Mouse (Mus musculus): ENCODE measurements around the gene 1110017D15Rik. TPM values are rescaled to one million over a fixed set of nuclear protein-coding genes. Genes with fewer than 3 reads are reported as not detected.

The 1110017D15Rik gene
- total and polyA plus RNA-seq, 2 experiments from 2014 or later: 0.18 TPM; not detected in 1

DNA sequence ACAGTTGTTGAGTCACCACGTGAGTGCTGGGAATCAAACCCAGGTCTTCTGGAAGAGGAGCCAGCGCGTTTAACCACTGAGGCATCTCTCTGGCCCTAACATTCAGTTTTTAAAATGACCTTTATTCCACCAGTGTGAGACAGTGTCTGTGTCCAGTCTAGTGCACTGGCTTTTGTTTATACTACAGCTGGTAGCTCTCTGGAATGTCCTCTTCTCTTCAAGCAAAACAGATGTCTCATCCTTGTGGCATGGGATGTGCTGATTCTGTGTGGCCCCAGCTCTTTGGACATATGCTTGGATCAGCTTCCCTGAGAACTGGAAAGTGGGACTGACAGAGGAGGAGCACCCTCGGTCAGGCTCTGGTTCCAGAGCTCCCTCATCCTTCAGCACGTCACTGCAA is 17.7 kb upstream of the 1110017D15Rik start:
- H3K9me3 ChIP-seq (replicated peaks; ENCODE audit: control insufficient read depth, low read length): no peaks in the 10 kb centered on the region
- no peak overlapping the region for H3K4me2 ChIP-seq (ENCODE audit: low read depth, low read length)
- 61% methylated on average over 5 of the region's 5 CpGs for WGBS
- no peak overlapping the region for H3K4me3 ChIP-seq (ENCODE audit: low read depth, low read length)
- DNase-seq (ENCODE audit: low spot score): no peak
- no peak overlapping the region for H3K9ac ChIP-seq (replicated peaks; ENCODE audit: low read depth, low read length)
- ATAC-seq (ENCODE audit: insufficient read depth, low read depth): no peak
- H3K27me3 ChIP-seq (ENCODE audit: control insufficient read depth, insufficient read depth, low read length): no peaks in the 10 kb centered on the region
- no peaks in the 10 kb centered on the region for H3K36me3 ChIP-seq (replicated peaks; ENCODE audit: control insufficient read depth, insufficient read depth, low read length)
- no peak for TF ChIP-seq EP300 (IDR thresholded peaks at IDR 0.05; ENCODE audit: low read depth)
- TF ChIP-seq CTCF (IDR thresholded peaks at IDR 0.05; ENCODE audit: low read depth): no peak
- H3K4me1 ChIP-seq (ENCODE audit: control insufficient read depth, insufficient read depth): no peaks in the 10 kb centered on the region
- H3K27ac ChIP-seq (ENCODE audit: low read depth): no peak overlapping the region

DNA sequence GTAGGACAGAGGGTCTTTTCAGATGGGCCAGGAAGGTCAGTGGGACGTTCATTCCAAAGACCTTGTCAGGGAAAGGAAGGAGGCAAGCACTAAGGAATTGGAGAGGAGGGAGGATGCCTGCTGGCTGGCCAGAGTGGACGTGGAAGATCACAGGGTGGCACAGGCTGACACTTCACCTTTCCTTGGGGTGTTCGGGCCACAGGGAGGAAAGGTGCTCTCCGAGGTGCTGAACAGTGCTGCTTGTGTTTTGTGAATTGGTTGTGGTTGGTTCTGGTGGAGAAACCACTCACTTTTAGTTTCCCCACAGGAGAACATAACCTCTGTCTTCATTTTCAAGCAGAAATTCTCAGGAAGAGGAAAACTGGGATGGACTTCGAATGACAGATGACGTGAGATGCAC is 15.3 kb upstream of the 1110017D15Rik start:
- Histone ChIP-seq H3K36me3 (replicated peaks; ENCODE audit: control insufficient read depth, insufficient read depth, low read length) (no peaks in the 10 kb centered on the region), H3K4me3 (ENCODE audit: low read depth, low read length) (no peak overlapping the region), H3K27me3 (ENCODE audit: control insufficient read depth, insufficient read depth, low read length) (no peaks in the 10 kb centered on the region), H3K4me1 (ENCODE audit: control insufficient read depth, insufficient read depth) (no peaks in the 10 kb centered on the region), H3K9ac (replicated peaks; ENCODE audit: low read depth, low read length) (no peak overlapping the region), H3K27ac (ENCODE audit: low read depth) (no peak overlapping the region), H3K4me2 (ENCODE audit: low read depth, low read length) (no peak overlapping the region), H3K9me3 (replicated peaks; ENCODE audit: control insufficient read depth, low read length) (no peaks in the 10 kb centered on the region)
- DNase-seq (ENCODE audit: low spot score): no peak
- 23% methylated on average over 6 of the region's 6 CpGs for WGBS
- ATAC-seq (ENCODE audit: insufficient read depth, low read depth): no peak
- TF ChIP-seq CTCF (IDR thresholded peaks at IDR 0.05; ENCODE audit: low read depth) (no peak), EP300 (IDR thresholded peaks at IDR 0.05; ENCODE audit: low read depth) (no peak)

DNA sequence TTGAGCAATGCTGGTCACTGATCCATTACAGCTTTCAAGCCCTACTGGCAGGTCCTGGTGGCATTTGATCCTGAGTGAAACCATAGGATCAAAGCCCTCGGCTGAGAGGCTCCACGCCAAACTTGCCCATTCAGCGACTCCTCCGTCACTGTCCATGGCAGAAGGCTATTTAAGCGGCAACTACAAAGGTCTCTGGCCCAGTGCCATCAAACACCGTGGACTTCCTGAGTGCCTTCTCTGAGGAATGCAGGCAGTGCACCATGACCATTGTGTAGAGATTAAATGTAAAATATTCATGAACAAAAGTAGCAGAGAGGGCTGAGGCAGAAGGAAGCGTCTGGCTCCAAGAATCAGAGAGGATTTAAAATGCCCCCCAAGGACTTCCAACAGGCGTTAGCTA is 10.9 kb upstream of the 1110017D15Rik start:
- no peak overlapping the region for H3K4me3 ChIP-seq (ENCODE audit: low read depth, low read length)
- H3K36me3 ChIP-seq (replicated peaks; ENCODE audit: control insufficient read depth, insufficient read depth, low read length): no peaks in the 10 kb centered on the region
- no peaks in the 10 kb centered on the region for H3K27me3 ChIP-seq (ENCODE audit: control insufficient read depth, insufficient read depth, low read length)
- H3K27ac ChIP-seq (ENCODE audit: low read depth): no peak overlapping the region
- 18% methylated on average over 8 of the region's 8 CpGs for WGBS
- H3K4me1 ChIP-seq (ENCODE audit: control insufficient read depth, insufficient read depth): no peaks in the 10 kb centered on the region
- ATAC-seq (ENCODE audit: insufficient read depth, low read depth) (no peak), DNase-seq (ENCODE audit: low spot score) (no peak)
- no peak overlapping the region for H3K9ac ChIP-seq (replicated peaks; ENCODE audit: low read depth, low read length)
- TF ChIP-seq EP300 (IDR thresholded peaks at IDR 0.05; ENCODE audit: low read depth): no peak
- TF ChIP-seq CTCF (IDR thresholded peaks at IDR 0.05; ENCODE audit: low read depth): no peak
- H3K4me2 ChIP-seq (ENCODE audit: low read depth, low read length): no peak overlapping the region
- no peaks in the 10 kb centered on the region for H3K9me3 ChIP-seq (replicated peaks; ENCODE audit: control insufficient read depth, low read length)

DNA sequence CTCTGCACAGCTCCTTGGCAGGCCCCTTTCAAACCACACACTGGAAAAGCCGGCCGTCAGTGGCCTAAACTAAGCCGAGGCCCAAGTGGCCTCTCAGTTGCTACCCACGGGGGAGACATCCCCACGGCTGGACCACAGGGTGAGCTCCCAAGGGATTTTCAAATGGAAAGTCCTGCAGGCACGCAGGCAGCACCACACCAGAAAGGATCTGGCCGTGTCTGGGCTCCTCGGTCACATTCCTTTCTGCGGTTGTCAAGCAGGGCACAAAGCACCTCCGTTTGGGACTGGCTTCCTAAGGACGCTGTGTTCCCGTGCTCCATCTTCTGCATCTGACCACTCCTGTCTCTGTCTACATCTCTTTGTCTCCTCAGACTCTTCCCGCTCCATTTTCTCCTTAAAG is 9.9 kb upstream of the 1110017D15Rik start:
- Histone ChIP-seq H3K36me3 (replicated peaks; ENCODE audit: control insufficient read depth, insufficient read depth, low read length) (no peaks in the 10 kb centered on the region), H3K9me3 (replicated peaks; ENCODE audit: control insufficient read depth, low read length) (no peaks in the 10 kb centered on the region), H3K27ac (ENCODE audit: low read depth) (no peak overlapping the region), H3K4me3 (ENCODE audit: low read depth, low read length) (no peak overlapping the region), H3K9ac (replicated peaks; ENCODE audit: low read depth, low read length) (no peak overlapping the region), H3K4me2 (ENCODE audit: low read depth, low read length) (no peak overlapping the region), H3K4me1 (ENCODE audit: control insufficient read depth, insufficient read depth) (no peaks in the 10 kb centered on the region), H3K27me3 (ENCODE audit: control insufficient read depth, insufficient read depth, low read length) (no peaks in the 10 kb centered on the region)
- TF ChIP-seq CTCF (IDR thresholded peaks at IDR 0.05; ENCODE audit: low read depth): no peak
- TF ChIP-seq EP300 (IDR thresholded peaks at IDR 0.05; ENCODE audit: low read depth): no peak
- 36% methylated on average over 13 of the region's 13 CpGs for WGBS
- DNase-seq (ENCODE audit: low spot score) (no peak), ATAC-seq (ENCODE audit: insufficient read depth, low read depth) (no peak)

DNA sequence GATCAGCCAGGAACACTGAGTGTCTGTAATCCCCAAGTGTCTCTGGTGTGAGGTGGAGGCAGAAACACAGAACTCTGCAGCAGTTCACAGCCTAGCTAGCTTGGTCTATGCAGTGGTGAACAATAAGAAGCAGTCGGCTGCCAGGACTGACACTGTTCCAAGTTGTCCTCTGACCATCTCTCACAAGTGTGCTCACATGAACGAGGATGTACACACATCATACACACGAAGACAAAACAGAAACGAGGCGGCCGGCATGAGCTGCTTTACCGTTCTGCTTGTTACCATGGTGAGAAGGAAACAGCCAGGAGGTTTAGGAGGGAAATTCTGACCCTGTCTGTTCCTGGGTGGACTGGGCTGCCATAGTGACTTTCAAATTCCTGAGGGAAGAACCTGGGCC is 9.4 kb upstream of the 1110017D15Rik start:
- no peak for TF ChIP-seq EP300 (IDR thresholded peaks at IDR 0.05; ENCODE audit: low read depth)
- TF ChIP-seq CTCF (IDR thresholded peaks at IDR 0.05; ENCODE audit: low read depth): no peak
- H3K27me3 ChIP-seq (ENCODE audit: control insufficient read depth, insufficient read depth, low read length): no peaks in the 10 kb centered on the region
- no peak overlapping the region for H3K4me3 ChIP-seq (ENCODE audit: low read depth, low read length)
- H3K36me3 ChIP-seq (replicated peaks; ENCODE audit: control insufficient read depth, insufficient read depth, low read length): no peaks in the 10 kb centered on the region
- H3K4me2 ChIP-seq (ENCODE audit: low read depth, low read length): no peak overlapping the region
- H3K9me3 ChIP-seq (replicated peaks; ENCODE audit: control insufficient read depth, low read length): no peaks in the 10 kb centered on the region
- ATAC-seq (ENCODE audit: insufficient read depth, low read depth) (no peak), DNase-seq (ENCODE audit: low spot score) (no peak)
- H3K27ac ChIP-seq (ENCODE audit: low read depth): no peak overlapping the region
- WGBS: 75% methylated on average over 7 of the region's 7 CpGs
- no peak overlapping the region for H3K9ac ChIP-seq (replicated peaks; ENCODE audit: low read depth, low read length)
- no peaks in the 10 kb centered on the region for H3K4me1 ChIP-seq (ENCODE audit: control insufficient read depth, insufficient read depth)

DNA sequence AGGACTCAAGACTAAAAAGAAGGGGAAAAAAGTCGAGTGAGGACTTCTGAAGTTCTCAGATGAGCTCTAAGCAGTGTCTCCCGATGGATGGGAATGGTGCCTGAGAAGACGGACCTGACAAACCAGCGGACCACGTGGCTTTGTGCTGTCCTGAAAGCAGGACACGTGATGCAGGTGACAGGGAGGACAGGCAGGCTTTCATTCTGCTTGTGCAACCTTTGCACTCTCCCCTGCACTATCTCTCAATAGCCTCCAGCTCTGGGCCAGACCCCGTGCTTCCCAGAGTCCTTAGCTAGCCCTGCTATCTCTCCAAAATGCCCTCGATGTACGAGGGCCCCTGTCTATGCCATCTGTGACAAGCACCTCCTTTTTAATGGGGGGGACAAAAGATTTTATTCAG is 7.7 kb upstream of the 1110017D15Rik start:
- 60% methylated on average over 9 of the region's 9 CpGs for WGBS
- DNase-seq (ENCODE audit: low spot score) (no peak), ATAC-seq (ENCODE audit: insufficient read depth, low read depth) (no peak)
- H3K36me3 ChIP-seq (replicated peaks; ENCODE audit: control insufficient read depth, insufficient read depth, low read length): no peaks in the 10 kb centered on the region
- H3K9ac ChIP-seq (replicated peaks; ENCODE audit: low read depth, low read length): no peak overlapping the region
- TF ChIP-seq CTCF (IDR thresholded peaks at IDR 0.05; ENCODE audit: low read depth) (no peak), EP300 (IDR thresholded peaks at IDR 0.05; ENCODE audit: low read depth) (no peak)
- H3K4me2 ChIP-seq (ENCODE audit: low read depth, low read length): no peak overlapping the region
- no peak overlapping the region for H3K4me3 ChIP-seq (ENCODE audit: low read depth, low read length)
- H3K27ac ChIP-seq (ENCODE audit: low read depth): no peak overlapping the region
- H3K9me3 ChIP-seq (replicated peaks; ENCODE audit: control insufficient read depth, low read length): no peaks in the 10 kb centered on the region
- no peaks in the 10 kb centered on the region for H3K4me1 ChIP-seq (ENCODE audit: control insufficient read depth, insufficient read depth)
- no peaks in the 10 kb centered on the region for H3K27me3 ChIP-seq (ENCODE audit: control insufficient read depth, insufficient read depth, low read length)
